Mouse (Mus musculus): ENCODE measurements around the gene Ankrd6.

The Ankrd6 gene

GRCm38 (mm10) chr4:32951035-32951940 lies 647 bp upstream of the Ankrd6 start:
- peak; percentile 2 for DNase-seq (ENCODE audit: low spot score)

- DNase-seq (ENCODE audit: low spot score) = no peak
Measured at GRCm38 (mm10) chr4:32948696-32949095, 1.9 kb downstream of the Ankrd6 start.

GRCm38 (mm10) chr4:32947631-32948030 lies 3.0 kb downstream of the Ankrd6 start:
- peak; percentile 9 for DNase-seq (ENCODE audit: low spot score)

GRCm38 (mm10) chr4:32940984-32941383 lies 9.7 kb downstream of the Ankrd6 start:
- DNase-seq (ENCODE audit: low spot score) = no peak

GRCm38 (mm10) chr4:32939964-32940363 lies 10.7 kb downstream of the Ankrd6 start:
- no peak for DNase-seq (ENCODE audit: low spot score)

GRCm38 (mm10) chr4:32939521-32939920 lies 11.1 kb downstream of the Ankrd6 start:
- no peak for DNase-seq (ENCODE audit: low spot score)

- DNase-seq (ENCODE audit: low spot score) = no peak
Measured at GRCm38 (mm10) chr4:32936762-32937341, 13.8 kb downstream of the Ankrd6 start.

- DNase-seq (ENCODE audit: low spot score) = no peak
Measured at GRCm38 (mm10) chr4:32932056-32932455, 18.6 kb downstream of the Ankrd6 start.

- DNase-seq (ENCODE audit: low spot score) = no peak
Measured at GRCm38 (mm10) chr4:32929750-32930149, 20.9 kb downstream of the Ankrd6 start.

GRCm38 (mm10) chr4:32928692-32929448 lies 21.8 kb downstream of the Ankrd6 start:
- no peak for DNase-seq (ENCODE audit: low spot score)

- no peak for DNase-seq (ENCODE audit: low spot score)
Measured at GRCm38 (mm10) chr4:32923891-32924294, 26.7 kb downstream of the Ankrd6 start.

- DNase-seq (ENCODE audit: low spot score) = no peak
Measured at GRCm38 (mm10) chr4:32923436-32923835, 27.2 kb downstream of the Ankrd6 start.

GRCm38 (mm10) chr4:32922871-32923270 lies 27.8 kb downstream of the Ankrd6 start:
- DNase-seq (ENCODE audit: low spot score) = no peak

- no peak for DNase-seq (ENCODE audit: low spot score)
Measured at GRCm38 (mm10) chr4:32920863-32921262, 29.8 kb downstream of the Ankrd6 start.

- no peak for DNase-seq (ENCODE audit: low spot score)
Measured at GRCm38 (mm10) chr4:32918571-32918970, 32.1 kb downstream of the Ankrd6 start.

GRCm38 (mm10) chr4:32916689-32917385 lies 33.8 kb downstream of the Ankrd6 start:
- DNase-seq (ENCODE audit: low spot score) = no peak

- no peak for DNase-seq (ENCODE audit: low spot score)
Measured at GRCm38 (mm10) chr4:32915928-32916327, 34.7 kb downstream of the Ankrd6 start.

- no peak for DNase-seq (ENCODE audit: low spot score)
Measured at GRCm38 (mm10) chr4:32909996-32910395, 40.6 kb downstream of the Ankrd6 start.

- peak; percentile 43 for DNase-seq (ENCODE audit: low spot score)
Measured at GRCm38 (mm10) chr4:32909241-32909979, 41.2 kb downstream of the Ankrd6 start.

- DNase-seq (ENCODE audit: low spot score) = no peak
Measured at GRCm38 (mm10) chr4:32907631-32908030, 43.0 kb downstream of the Ankrd6 start.

- DNase-seq (ENCODE audit: low spot score) = no peak
Measured at GRCm38 (mm10) chr4:32906627-32907026, 44.0 kb downstream of the Ankrd6 start.

Measured in yolk sac, embryonic 10.5 days (tissue).